Mouse (Mus musculus) heart, adult 2 months (tissue): ENCODE data around the gene Gpd2. TPM values are rescaled to one million over a fixed set of nuclear protein-coding genes. Genes with fewer than 3 reads are reported as not detected.

Experiments
- DNase-seq, 2 experiments: peaks; one replicate each; pipeline ENCODE4 v3.0.0; 2021
- H3K27ac ChIP-seq: fragments of 200-600 bp; 2 replicates; pipeline ENCODE4 v1.8.1; 2022
- H3K27me3 ChIP-seq: fragments of 200-500 bp; 2 replicates; pipeline ENCODE4 v1.6.1; 2012; ENCODE audit warnings: mild to moderate bottlenecking, low read length, inconsistent platforms, mixed read lengths; ENCODE audit not compliant: control insufficient read depth, insufficient read depth
- H3K36me3 ChIP-seq: fragments of 200-500 bp; 2 replicates; pipeline ENCODE4 v1.6.1; 2012; ENCODE audit warnings: low read length, inconsistent platforms; ENCODE audit not compliant: control insufficient read depth, insufficient read depth
- H3K4me1 ChIP-seq: fragments of 200-500 bp; 2 replicates; pipeline ENCODE4 v1.6.1; 2011; ENCODE audit warnings: low read length; ENCODE audit not compliant: control insufficient read depth, insufficient read depth
- H3K4me3 ChIP-seq: fragments of 200-600 bp; 2 replicates; pipeline ENCODE4 v1.8.1; 2022
- H3K79me2 ChIP-seq: fragments of 200-500 bp; replicated peaks from 2 replicates; pipeline ENCODE4 v1.6.1; 2012; ENCODE audit warnings: mild to moderate bottlenecking, inconsistent platforms, low read length, moderate library complexity, mixed read lengths; ENCODE audit not compliant: control insufficient read depth, insufficient read depth
- H3K9ac ChIP-seq: fragments of 200-500 bp; 2 replicates; pipeline ENCODE4 v1.6.1; 2012; ENCODE audit warnings: low read depth, mild to moderate bottlenecking, control low read depth, inconsistent platforms, low read length, mixed read lengths
- CTCF ChIP-seq: fragments of 200-600 bp; IDR thresholded peaks from 2 replicates; pipeline ENCODE4 v1.8.1; 2022; ENCODE audit warnings: antibody characterized with exemption, mild to moderate bottlenecking, moderate library complexity
- EP300 ChIP-seq: fragments of 200-500 bp; IDR thresholded peaks from 2 replicates; pipeline ENCODE4 v1.6.1; 2011; ENCODE audit warnings: low read depth, low read length, control low read depth; ENCODE audit not compliant: insufficient read depth
- POLR2A ChIP-seq: fragments of 200-500 bp; IDR thresholded peaks from 2 replicates; pipeline ENCODE4 v1.6.1; 2011; ENCODE audit warnings: mild to moderate bottlenecking, low read depth, low read length, control low read depth; ENCODE audit not compliant: insufficient read depth
- WGBS: fragments of 180-500 bp; shearing (Covaris S2); methylation state at CpG from one replicate; pipeline ENCODE4 v1.1.7; 2018; 5-methylcytosine and 5-hydroxymethylcytosine counted together
- intact Hi-C: fragments of 180-260 bp; cut with DNase I; formaldehyde crosslinking; loops from one replicate; pipeline ENCODE4 v1.15.1; 2025
- polyA plus RNA-seq: library from polyadenylated mRNA; depleted of rRNA; stranded (reverse); fragments of >200 nt; gene quantifications from 2 replicates; pipeline ENCODE4 v1.2.3, GENCODE M21; 2012
- total RNA-seq, 2 experiments: library from RNA; stranded (reverse); gene quantifications; 2 replicates each; pipeline ENCODE4 v1.2.3; 2021

Gpd2 gene
- total and polyA plus RNA-seq, 3 experiments = 8.7 to 16.0 (median 13.1) TPM

DNA sequence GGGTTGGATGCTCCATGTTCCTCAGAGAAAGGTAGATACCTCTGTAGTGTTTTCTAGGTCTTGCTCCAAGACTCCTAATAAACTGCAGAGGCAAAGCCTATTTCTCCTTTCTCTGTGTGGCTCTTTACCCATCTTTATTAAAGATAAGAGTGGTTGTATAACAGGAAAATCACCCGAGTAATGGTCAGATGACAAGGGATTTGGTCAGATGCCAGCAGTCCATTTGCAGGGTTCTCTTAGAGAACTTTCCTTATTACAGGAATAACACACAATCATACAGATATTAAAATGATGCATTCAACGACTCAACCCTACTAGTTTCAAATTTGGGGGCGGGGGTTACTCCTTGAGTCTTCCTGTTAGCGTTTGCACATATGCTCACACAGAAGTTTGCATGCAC is 16.8 kb downstream of the Gpd2 start:
- Histone ChIP-seq H3K36me3 (no peaks in the 10 kb centered on the region), H3K79me2 (no peaks in the 10 kb centered on the region), H3K4me1 (peaks cover 1% of the 10 kb centered on the region; the same call in 1 of the 2 replicates), H3K27ac (no peak overlapping the region), H3K9ac (no peak overlapping the region), H3K4me3 (no peak overlapping the region), H3K27me3 (no peaks in the 10 kb centered on the region)
- DNase-seq = no peak
- WGBS = 69% methylated on average over 4 of the region's 4 CpGs
- intact Hi-C loops = no loop called here
- TF ChIP-seq POLR2A (no peak), CTCF (no peak), EP300 (no peak)

DNA sequence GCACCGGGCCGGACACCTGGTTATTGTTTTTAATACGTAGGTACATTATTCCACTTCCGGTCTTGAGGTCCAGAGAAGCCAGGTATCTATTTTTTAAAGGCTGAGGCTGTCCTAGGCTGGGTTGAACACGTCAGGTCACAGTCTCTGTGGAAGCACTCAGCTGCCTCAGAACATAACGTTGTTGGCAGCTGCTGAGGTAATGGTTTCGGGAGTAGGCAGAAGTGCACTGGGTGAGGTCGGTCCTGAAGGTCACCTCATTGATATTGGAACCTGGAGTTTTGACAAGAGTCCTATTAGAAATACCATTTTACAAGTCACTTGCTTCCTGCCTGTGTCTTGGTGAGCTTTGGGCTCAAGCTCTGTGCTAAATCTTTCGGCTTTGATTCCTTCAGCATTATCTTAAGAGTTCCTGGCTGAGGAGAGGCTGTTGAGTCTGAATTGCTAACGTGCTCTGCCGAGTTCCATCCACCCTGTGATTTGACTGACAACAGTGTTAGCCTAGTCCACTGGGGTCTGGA is 17.8 kb downstream of the Gpd2 start:
- Histone ChIP-seq H3K4me1 (peaks cover 1% of the 10 kb centered on the region; the same call in 1 of the 2 replicates), H3K9ac (no peak overlapping the region), H3K36me3 (no peaks in the 10 kb centered on the region), H3K79me2 (no peaks in the 10 kb centered on the region), H3K27me3 (no peaks in the 10 kb centered on the region), H3K27ac (no peak overlapping the region), H3K4me3 (no peak overlapping the region)
- intact Hi-C loops = no loop called here
- 63% methylated on average over 11 of the region's 11 CpGs for WGBS
- no peak for DNase-seq
- TF ChIP-seq CTCF (no peak), EP300 (no peak), POLR2A (no peak)

DNA sequence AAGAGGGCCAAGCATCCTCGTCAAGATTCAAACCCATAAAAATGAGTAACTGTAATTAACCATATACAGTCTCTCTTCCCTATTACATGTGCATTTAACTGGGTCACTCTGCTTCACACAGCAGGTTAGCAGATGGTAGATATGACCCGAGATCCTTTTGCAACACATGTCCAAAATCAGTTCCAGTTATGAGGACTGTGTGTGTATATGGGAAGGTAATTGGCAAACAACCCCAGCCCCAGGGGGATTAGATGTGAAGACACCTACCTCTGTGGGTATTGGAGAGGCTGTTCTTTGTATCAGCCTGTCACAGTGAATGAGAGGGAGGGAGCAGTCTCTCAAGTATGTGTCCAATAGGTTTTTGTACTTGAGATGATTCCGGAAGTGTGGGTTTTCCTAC is 18.4 kb downstream of the Gpd2 start:
- TF ChIP-seq POLR2A = no peak
- no peak for TF ChIP-seq EP300
- no peak for TF ChIP-seq CTCF
- 66% methylated on average over 3 of the region's 3 CpGs for WGBS
- Histone ChIP-seq H3K36me3 (no peaks in the 10 kb centered on the region), H3K4me1 (peaks cover 1% of the 10 kb centered on the region; the same call in 1 of the 2 replicates), H3K4me3 (no peak overlapping the region), H3K79me2 (no peaks in the 10 kb centered on the region), H3K9ac (no peak overlapping the region), H3K27me3 (no peaks in the 10 kb centered on the region), H3K27ac (no peak overlapping the region)
- intact Hi-C loops = no loop called here
- no peak for DNase-seq

DNA sequence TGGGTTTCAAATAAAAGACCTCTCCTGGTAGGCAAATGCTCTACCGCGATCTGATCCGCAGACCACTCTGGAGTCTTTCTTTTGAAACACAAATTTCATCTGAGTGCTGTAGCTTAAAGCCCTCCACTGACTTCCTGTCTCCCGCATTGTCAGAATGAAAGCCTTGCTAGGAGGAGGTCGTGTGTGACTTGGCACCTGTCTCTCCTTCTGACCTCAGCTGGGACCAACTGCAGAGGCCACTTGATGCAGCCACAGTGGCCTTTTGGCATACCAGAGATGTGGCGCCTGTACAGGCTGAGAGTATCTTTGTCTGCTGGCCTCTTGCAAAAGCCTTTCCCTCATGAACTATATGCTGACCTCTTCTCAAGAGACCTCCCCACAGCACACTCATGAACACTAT is 19.0 kb downstream of the Gpd2 start:
- WGBS = 46% methylated on average over 6 of the region's 6 CpGs
- intact Hi-C loops = no loop called here
- no peak for TF ChIP-seq CTCF
- no peak for TF ChIP-seq EP300
- no peak for TF ChIP-seq POLR2A
- no peaks in the 10 kb centered on the region for H3K36me3 ChIP-seq
- peaks cover 1% of the 10 kb centered on the region; the same call in 1 of the 2 replicates for H3K4me1 ChIP-seq
- H3K4me3 ChIP-seq = no peak overlapping the region
- H3K79me2 ChIP-seq = no peaks in the 10 kb centered on the region
- no peak overlapping the region for H3K9ac ChIP-seq
- peak in 1 of 2 experiments; percentile 10 for DNase-seq
- no peak overlapping the region for H3K27ac ChIP-seq
- H3K27me3 ChIP-seq = no peaks in the 10 kb centered on the region

DNA sequence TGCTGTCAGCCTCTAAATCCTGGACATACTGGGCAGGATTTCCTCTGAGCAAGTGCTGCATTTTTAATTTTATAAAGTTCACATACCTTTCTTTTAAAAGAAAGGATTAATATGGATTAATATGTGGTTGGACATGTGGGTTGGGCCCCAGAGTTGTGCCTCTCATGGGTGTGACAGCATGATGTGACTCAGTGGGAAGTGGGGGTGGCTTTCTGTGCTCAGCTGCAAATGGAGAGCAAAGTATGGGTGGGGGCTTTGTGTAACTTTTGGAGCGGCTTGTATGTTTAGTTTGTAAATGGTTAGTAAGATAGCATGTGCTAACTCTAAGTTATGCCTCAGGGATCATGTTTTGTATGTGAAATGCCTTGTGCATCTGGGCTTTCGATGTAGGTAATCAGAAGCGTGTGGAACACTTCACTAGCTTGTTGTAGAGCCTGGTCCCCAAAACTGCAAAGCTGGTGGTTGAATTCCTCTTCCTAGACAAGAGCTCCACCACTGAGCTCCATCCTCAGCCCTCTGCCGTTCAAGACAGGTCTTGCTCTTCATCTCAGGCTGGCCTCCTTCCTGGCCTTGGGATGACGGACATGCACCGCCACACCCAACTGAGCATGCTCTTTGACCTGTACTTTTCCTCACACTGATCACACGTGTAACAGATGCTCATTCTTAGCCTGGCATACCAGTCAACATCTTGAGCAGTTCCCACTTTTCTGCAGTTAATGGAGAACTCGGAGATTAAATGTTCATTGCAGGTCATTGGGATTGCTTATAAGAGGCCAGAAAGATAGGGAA is 24.0 kb downstream of the Gpd2 start:
- no peak for DNase-seq
- H3K79me2 ChIP-seq = no peaks in the 10 kb centered on the region
- H3K27ac ChIP-seq = no peak overlapping the region
- intact Hi-C loops = no loop called here
- no peak overlapping the region for H3K9ac ChIP-seq
- no peaks in the 10 kb centered on the region for H3K36me3 ChIP-seq
- H3K4me1 ChIP-seq = no peaks in the 10 kb centered on the region; the same call in none of the 2 replicates
- WGBS = 84% methylated on average over 8 of the region's 8 CpGs
- no peaks in the 10 kb centered on the region for H3K27me3 ChIP-seq
- no peak overlapping the region for H3K4me3 ChIP-seq
- TF ChIP-seq POLR2A (no peak), CTCF (no peak), EP300 (no peak)

DNA sequence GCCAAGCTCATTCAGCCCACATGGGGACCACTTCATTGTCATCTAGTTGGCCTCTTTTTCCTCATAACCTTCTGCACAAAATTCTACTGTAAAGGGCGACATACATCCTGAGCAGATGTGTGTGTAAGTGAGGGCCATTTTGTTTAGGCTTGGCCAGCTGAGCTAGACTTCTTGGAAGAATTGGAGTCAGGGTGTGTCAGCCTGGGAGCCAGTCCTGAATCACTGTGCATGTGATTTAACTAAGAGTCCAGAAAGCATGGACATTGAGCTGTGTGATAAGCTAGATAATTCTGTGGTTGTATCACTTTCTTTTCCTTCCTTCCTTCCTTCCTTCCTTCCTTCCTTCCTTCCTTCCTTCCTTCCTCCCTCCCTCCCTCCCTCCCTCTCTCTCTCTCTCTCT is 26.0 kb downstream of the Gpd2 start:
- H3K79me2 ChIP-seq = no peaks in the 10 kb centered on the region
- TF ChIP-seq CTCF (no peak), POLR2A (no peak), EP300 (no peak)
- no peak overlapping the region for H3K9ac ChIP-seq
- DNase-seq = no peak
- no peak overlapping the region for H3K4me3 ChIP-seq
- intact Hi-C loops = no loop called here
- no peaks in the 10 kb centered on the region for H3K27me3 ChIP-seq
- no peaks in the 10 kb centered on the region for H3K36me3 ChIP-seq
- H3K27ac ChIP-seq = no peak overlapping the region
- WGBS = 97% methylated on average over 1 of the region's 1 CpGs
- H3K4me1 ChIP-seq = no peaks in the 10 kb centered on the region; the same call in 1 of the 2 replicates
